Mouse (Mus musculus) lung, postnatal 36 days (tissue): ENCODE results near the gene Ctcf.

Source experiments
- DNase-seq: peaks from one replicate; pipeline ENCODE4 v3.0.0; 2022; ENCODE audit warnings: mixed read lengths

The Ctcf gene

DNA sequence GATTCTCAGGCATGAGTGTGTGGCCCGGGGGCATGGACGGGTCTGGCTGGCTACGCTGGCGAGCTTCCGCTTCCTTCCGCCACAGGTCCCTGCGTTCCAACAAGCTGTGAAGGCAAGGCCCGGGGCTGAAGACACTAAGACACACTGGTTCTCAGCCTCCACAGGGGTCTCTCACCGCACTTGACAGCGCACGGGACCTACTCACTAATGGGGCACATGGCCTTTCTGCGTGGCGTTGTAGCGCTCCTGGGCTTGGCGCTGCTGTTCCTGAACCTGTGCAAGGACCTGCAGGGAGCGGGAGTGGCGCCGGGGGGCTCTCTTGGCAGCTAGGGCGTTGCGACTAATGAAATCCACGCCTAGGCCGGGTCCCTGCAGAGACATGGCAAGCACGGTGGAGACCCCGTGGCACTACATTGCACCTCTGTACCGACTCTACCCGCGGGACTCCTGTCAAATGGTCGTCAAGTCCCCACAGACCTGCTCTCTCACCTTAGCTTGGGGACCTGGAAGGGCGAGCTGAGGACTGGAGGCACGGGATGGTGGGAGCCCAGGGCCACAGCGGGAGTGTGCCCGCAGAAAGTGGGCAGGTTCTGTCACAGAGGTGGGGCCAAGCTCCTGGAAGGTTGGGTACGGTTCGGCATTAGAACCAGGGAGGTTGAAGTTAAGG, 67.9 kb downstream of the Ctcf start:
- DNase-seq, result no peak

DNA sequence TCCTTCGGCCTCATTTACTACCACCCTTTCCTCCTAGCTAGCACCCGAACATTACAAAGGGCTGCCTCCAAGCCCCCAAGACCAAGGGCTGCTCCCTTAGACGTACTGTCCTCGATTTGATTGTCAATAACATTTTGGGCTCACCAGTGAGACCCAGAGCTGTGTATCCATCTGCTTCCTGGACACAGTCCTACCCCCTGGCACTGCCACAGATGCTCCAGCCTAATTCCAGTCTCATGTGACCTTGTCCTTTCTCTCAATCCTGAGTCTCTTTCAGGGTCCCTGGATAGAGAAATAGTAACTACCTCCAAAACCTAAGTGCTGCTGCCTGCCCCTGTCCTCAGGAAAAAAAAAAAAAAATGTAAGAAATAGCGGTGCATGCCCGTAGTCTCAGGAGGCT, 68.6 kb downstream of the Ctcf start:
- DNase-seq, result no peak

DNA sequence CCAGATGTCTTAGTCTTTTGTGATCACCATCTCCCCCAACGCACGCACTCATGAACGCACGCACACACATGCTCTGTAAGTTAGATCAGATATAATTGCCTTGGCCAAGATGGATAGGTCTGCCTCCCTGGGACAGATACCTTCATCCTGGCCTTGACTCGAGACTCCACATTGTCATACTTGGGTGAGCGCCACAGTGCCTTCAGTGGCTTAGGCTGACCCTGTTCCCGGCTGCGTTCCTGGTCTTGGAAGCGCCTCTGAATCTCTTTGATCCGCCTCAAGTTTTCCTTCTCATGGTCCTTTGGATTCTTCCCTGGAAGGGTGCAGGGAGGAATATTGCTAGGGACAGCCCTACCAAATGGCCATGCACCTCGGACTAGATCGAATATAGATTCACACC, 70.1 kb downstream of the Ctcf start:
- DNase-seq, result no peak

DNA sequence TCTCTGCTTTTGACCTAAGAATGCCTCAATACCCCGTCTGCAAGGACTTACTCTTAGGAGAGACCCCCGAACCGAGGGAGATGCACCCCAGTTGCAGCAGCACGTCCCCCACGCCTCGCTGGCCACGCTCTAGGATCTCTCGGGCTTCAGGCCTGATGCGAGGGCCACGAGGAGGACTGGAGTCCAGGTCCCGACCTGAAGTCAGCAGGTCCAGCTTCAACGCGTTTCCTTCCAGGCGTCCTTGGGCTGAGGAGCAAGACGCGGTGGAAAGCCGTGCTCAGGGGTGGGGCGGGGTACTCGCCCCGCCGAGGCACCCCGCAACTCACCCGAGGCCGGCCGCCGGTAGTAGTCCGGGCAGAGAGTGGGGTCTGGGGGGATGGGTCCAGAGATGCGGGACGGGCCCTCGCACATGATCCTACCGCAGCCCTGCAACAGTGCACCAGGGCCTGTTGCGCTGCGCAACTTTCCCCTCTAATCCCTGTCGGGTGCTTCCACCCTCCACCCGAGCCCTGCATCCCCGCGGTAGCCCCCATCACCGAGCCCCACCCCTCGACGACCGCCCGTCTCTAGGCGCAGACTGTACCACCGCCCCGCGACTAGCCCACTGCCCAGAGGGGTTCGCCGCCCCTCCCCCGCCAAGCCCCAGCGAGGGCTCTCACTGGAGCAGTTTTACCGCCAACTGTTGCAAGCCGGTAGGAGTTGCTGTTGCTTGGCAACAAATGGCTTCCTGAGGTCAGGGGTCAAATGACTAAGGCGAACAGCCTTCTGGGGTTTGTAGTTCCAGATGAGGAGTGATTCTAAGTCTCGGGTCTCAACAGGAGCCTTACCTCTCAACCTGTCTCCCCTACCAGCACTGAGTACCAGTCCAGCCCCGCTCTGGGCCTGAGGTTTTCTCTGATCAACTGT, 71.4 kb downstream of the Ctcf start, which contains the start of the genes 4933405L10Rik and Enkd1:
TSS of gene 4933405L10Rik (plus strand) at position 158 of the 906 bp plus-strand sequence.
TSS of gene Enkd1 (minus strand) at position 713 of the 906 bp plus-strand sequence.
- peak; percentile 95 for DNase-seq

DNA sequence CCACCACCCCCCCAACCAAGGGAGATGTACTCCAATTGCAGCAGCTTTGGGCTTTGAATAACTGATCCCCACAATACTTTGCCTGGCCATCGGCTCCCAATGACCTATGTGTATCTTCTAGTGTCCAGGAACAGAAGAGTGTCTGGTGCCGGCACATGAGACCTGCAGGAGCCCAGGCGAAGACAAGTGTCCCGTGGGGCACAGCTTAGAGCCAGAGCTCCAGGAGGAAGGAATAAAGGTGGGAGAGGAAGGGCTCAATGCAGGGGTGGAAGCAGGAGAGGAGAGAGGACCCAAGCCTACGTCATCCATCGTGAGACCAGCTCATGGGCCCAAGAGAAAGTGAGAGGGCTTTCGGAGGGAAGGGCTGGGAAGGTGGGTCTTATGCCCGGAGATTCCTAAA, 72.3 kb downstream of the Ctcf start:
- no peak for DNase-seq

- DNase-seq, result no peak
These were observed 72.9 kb downstream of the Ctcf start for GRCm38 (mm10) chr8:105709317-105709716.

GRCm38 (mm10) chr8:105712286-105712685, 75.9 kb downstream of the Ctcf start:
- DNase-seq, result no peak

DNA sequence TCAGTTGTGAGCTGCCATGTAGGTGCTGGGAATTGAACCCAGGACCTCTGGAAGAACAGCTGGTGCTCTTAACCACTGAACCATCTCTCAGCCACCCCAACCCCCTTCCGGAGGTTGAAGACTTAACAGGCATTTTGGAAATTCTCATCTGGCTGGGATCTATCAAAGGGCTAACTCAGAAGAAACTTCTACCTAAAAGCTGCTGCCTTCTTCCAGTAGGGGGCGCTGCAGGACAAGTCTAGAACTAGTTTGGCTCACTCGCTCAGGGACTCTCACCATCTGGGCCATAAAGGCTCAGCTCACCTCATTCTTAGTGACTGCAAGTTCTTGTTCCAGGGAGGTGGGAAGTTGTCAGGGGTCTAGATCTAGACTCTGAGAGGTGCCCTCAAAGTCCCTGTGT, 77.8 kb downstream of the Ctcf start:
- peak; percentile 95 for DNase-seq

GRCm38 (mm10) chr8:105715042-105715441, 78.7 kb downstream of the Ctcf start:
- DNase-seq, result peak; percentile 48

GRCm38 (mm10) chr8:105716302-105716945, 80.1 kb downstream of the Ctcf start:
- DNase-seq, result no peak

DNA sequence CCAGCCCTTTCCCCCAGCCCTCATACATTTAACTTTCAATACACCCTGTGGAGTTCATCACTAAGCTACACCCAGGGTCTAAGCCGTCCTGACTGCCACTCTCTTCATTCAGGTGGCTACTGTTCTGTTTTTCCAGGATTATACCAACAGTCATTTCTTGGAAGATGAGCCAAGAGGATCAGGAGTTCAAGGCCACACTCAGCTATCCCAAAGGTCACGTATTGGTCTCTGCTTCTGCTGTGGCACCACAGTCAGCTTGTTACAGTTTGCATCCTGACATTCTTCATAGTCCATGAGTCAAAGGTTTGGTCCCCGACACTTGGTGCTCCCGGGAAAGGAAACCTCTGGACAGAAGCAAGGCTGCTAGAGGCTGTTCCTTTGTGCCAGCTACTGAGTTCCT, 83.3 kb downstream of the Ctcf start:
- no peak for DNase-seq

DNA sequence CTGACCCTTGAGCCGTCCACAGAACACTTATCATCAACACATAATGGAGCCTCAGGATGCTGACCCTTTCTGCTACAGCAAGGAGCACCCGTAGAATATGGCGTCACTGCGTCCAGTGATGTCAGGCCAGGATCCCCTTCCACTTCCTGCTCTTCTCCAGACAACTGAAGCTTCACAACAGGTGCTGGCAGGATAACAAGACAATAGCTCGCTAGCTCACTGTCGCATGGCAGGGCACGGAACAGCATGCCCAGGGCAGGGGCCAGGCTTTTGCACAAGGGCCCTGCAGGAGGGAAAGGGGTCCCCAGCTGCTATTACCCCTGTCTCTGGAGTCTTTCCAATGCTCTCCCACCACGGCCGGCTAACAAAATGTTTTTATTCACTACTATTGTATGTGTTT, 86.5 kb downstream of the Ctcf start:
- DNase-seq, result no peak

- DNase-seq, result no peak
These were observed 89.4 kb downstream of the Ctcf start for GRCm38 (mm10) chr8:105725726-105726125.

GRCm38 (mm10) chr8:105727397-105728124, 91.2 kb downstream of the Ctcf start:
- DNase-seq, result peak; percentile 88

DNA sequence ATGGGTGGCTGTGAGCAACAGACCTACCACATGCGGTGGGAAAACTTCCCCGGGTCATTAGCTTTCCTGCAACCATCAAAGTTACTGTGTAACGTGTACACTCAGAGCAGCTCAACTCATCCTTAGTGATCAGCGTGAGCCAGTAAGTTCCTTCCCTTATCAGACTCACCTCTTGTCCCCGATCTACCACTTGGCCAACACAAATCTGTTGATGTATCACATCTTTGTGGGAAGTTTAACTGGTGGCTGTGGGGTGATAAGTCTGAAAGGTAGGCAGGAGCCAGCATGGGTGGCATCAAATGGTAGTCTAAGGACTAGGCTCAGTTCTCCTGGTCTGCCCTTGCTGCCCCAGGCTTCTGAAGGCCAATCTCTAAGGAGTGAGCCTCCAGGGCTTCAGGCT, 95.8 kb downstream of the Ctcf start:
- DNase-seq, result no peak
